Mouse (Mus musculus) heart, postnatal 0 days (tissue): ENCODE data around the gene C2cd2. TPM values are rescaled to one million over a fixed set of nuclear protein-coding genes. Genes with fewer than 3 reads are reported as not detected.

ENCODE experiments used
- ATAC-seq: fragments of 200-750 bp; cut with Nextera tagmentation; 2 replicates; pipeline ENCODE4 v1.8.0; 2017; ENCODE audit warnings: low read depth, moderate number of reproducible peaks, moderate library complexity; ENCODE audit not compliant: insufficient read depth
- DNase-seq: peaks from one replicate; pipeline ENCODE4 v3.0.0-alpha.2; 2016; ENCODE audit warnings: low spot score
- H3K27ac ChIP-seq: fragments of 300-500 bp; sonication (generic); 2 replicates; pipeline ENCODE4 v1.5.1; 2014; ENCODE audit warnings: low read depth, mild to moderate bottlenecking
- H3K27me3 ChIP-seq: fragments of 300-500 bp; sonication (generic); 2 replicates; pipeline ENCODE4 v1.6.1; 2014; ENCODE audit warnings: low read length, mixed read lengths; ENCODE audit not compliant: control insufficient read depth, insufficient read depth
- H3K36me3 ChIP-seq: fragments of 300-500 bp; sonication (generic); replicated peaks from 2 replicates; pipeline ENCODE4 v1.6.1; 2014; ENCODE audit warnings: low read length, mixed read lengths; ENCODE audit not compliant: control insufficient read depth, insufficient read depth
- H3K4me1 ChIP-seq: fragments of 300-500 bp; sonication (generic); 2 replicates; pipeline ENCODE4 v1.6.1; 2014; ENCODE audit warnings: antibody characterized with exemption; ENCODE audit not compliant: control insufficient read depth, insufficient read depth
- H3K4me2 ChIP-seq: fragments of 300-500 bp; sonication (generic); 2 replicates; pipeline ENCODE4 v1.6.1; 2014; ENCODE audit warnings: low read depth, mild to moderate bottlenecking, low read length, moderate library complexity
- H3K4me3 ChIP-seq: fragments of 300-500 bp; sonication (generic); 2 replicates; pipeline ENCODE4 v1.5.1; 2014; ENCODE audit warnings: low read depth, low read length
- H3K9ac ChIP-seq: fragments of 300-500 bp; sonication (generic); replicated peaks from 2 replicates; pipeline ENCODE4 v1.6.1; 2014; ENCODE audit warnings: low read depth, low read length, mixed read lengths
- H3K9me3 ChIP-seq: fragments of 300-500 bp; sonication (generic); replicated peaks from 2 replicates; pipeline ENCODE4 v1.6.1; 2016; ENCODE audit warnings: low read length; ENCODE audit not compliant: control insufficient read depth
- CTCF ChIP-seq: IDR thresholded peaks from 2 replicates; pipeline ENCODE4 v1.5.1; 2016; ENCODE audit warnings: antibody characterized with exemption, control low read depth, low read depth
- EP300 ChIP-seq: IDR thresholded peaks from 2 replicates; pipeline ENCODE4 v1.6.1; 2016; ENCODE audit warnings: antibody characterized with exemption, low read depth
- WGBS: fragments of 180-500 bp; shearing (Covaris S2); extraction: QIAGEN DNeasy Blood & Tissue Kit; methylation state at CpG from one replicate; pipeline ENCODE4 v1.1.7; 2014; 5-methylcytosine and 5-hydroxymethylcytosine counted together
- polyA plus RNA-seq: library from polyadenylated mRNA; unstranded; fragments of >200 nt; fragmentation: Nextera tagmentation; extraction: Ambion mirVana; gene quantifications from 2 replicates; pipeline ENCODE4 v1.2.1, GENCODE M21; 2015
- total RNA-seq: library from RNA; depleted of rRNA; stranded (reverse); fragments of >200 nt; gene quantifications from 2 replicates; pipeline ENCODE4 v1.2.3, GENCODE M21; 2014; ENCODE audit warnings: low replicate concordance

C2cd2 gene
- total and polyA plus RNA-seq, 2 experiments from 2014 or later = 9.2 to 12.7 TPM

DNA sequence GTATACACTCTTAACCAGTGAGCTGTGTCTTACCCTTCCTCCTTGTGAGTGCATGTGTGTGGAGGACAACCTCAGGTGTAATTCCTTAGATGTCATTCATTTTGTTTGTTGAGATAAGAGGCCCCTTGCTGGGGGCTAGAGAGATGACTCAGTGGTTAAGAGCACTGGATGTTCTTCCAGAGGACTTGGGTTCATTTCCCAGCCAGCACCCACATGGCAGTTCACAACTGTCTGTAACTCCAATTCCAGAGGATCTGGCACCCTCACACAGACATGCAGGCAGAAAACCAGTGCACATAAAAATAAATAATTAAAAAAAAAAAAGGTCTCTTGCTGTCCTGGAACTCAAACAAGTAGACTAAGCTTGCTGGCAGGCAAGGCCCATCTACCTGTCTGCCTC, 20.6 kb downstream of the C2cd2 start:
- DNase-seq = no peak
- ATAC-seq = no peak
- Histone ChIP-seq H3K4me3 (no peak overlapping the region), H3K4me1 (no peaks in the 10 kb centered on the region), H3K9ac (no peak overlapping the region), H3K27me3 (no peaks in the 10 kb centered on the region), H3K4me2 (no peak overlapping the region), H3K9me3 (no peaks in the 10 kb centered on the region), H3K27ac (no peak overlapping the region), H3K36me3 (0 out of 2 replicates have a peak, but pooled peaks cover 10% of the 10 kb centered on the region)
- no peak for TF ChIP-seq EP300
- no peak for TF ChIP-seq CTCF

DNA sequence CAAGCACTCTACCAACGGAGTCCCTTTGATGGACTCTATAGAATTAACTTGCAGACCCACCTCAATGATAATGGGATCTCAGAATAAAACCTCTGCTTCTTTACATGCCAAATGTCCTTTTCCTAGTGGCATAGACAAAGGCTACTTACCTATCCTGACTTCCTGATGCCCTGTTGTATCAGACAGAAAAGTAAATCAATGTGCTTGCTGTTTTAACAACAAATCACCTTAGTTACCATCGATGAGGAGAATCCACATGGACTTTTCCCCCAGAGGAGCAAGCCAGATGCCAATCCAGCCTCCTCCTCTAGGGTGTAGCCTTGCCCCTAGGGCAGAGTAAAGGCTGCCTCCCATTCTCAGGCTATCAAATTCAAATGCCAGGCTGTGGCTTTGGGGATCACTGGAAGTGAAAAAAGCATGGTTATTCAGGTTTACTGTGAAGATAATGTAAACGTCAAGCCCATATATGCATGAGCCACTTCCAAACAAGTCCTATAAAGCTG, 21.9 kb downstream of the C2cd2 start:
- DNase-seq (no peak), ATAC-seq (no peak)
- Histone ChIP-seq H3K27ac (no peak overlapping the region), H3K9me3 (no peaks in the 10 kb centered on the region), H3K9ac (no peak overlapping the region), H3K27me3 (no peaks in the 10 kb centered on the region), H3K4me3 (no peak overlapping the region), H3K36me3 (0 out of 2 replicates have a peak, but pooled peaks cover 8% of the 10 kb centered on the region), H3K4me1 (no peaks in the 10 kb centered on the region), H3K4me2 (no peak overlapping the region)
- WGBS = 91% methylated on average over 3 of the region's 3 CpGs
- TF ChIP-seq EP300 = no peak
- TF ChIP-seq CTCF = no peak

GRCm38 (mm10) chr16:97935815-97936214, 26.6 kb downstream of the C2cd2 start:
- ATAC-seq (no peak), DNase-seq (no peak)
- H3K9ac ChIP-seq = no peak overlapping the region
- no peak overlapping the region for H3K4me2 ChIP-seq
- no peak overlapping the region for H3K4me3 ChIP-seq
- 85% methylated on average over 3 of the region's 3 CpGs for WGBS
- H3K27ac ChIP-seq = no peak overlapping the region
- H3K4me1 ChIP-seq = no peaks in the 10 kb centered on the region
- no peaks in the 10 kb centered on the region for H3K9me3 ChIP-seq
- no peaks in the 10 kb centered on the region for H3K36me3 ChIP-seq
- H3K27me3 ChIP-seq = no peaks in the 10 kb centered on the region
- no peak for TF ChIP-seq EP300
- TF ChIP-seq CTCF = no peak

DNA sequence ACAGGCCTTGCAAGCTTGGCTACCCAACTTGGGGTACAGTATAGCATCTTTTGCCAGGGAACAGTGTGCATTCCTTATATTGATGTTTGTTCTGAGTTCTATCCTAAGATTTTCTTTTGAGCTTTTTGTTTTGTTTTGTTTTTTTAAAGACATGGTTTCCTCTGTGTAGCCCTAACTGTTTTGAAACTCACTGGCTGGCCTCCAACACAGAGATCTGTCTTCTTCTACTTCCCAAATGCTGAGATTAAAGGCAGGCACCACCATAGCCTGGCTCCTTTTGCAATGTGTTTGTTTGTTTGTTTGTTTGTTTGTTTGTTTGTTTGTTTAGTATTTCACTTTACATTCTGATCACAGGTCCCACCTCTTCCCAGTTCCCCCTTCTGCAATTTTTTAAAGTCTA, 32.2 kb downstream of the C2cd2 start:
- no peaks in the 10 kb centered on the region for H3K36me3 ChIP-seq
- H3K9ac ChIP-seq = no peak overlapping the region
- no peaks in the 10 kb centered on the region for H3K9me3 ChIP-seq
- no peak overlapping the region for H3K27ac ChIP-seq
- no peaks in the 10 kb centered on the region; the same call in 1 of the 2 replicates for H3K4me1 ChIP-seq
- no peak for ATAC-seq
- DNase-seq = no peak
- H3K27me3 ChIP-seq = no peaks in the 10 kb centered on the region
- TF ChIP-seq CTCF = no peak
- TF ChIP-seq EP300 = no peak
- no peak overlapping the region for H3K4me2 ChIP-seq
- H3K4me3 ChIP-seq = no peak overlapping the region

GRCm38 (mm10) chr16:97929520-97929919, 32.9 kb downstream of the C2cd2 start:
- ATAC-seq (no peak), DNase-seq (no peak)
- no peaks in the 10 kb centered on the region for H3K36me3 ChIP-seq
- H3K27me3 ChIP-seq = no peaks in the 10 kb centered on the region
- H3K9ac ChIP-seq = no peak overlapping the region
- no peak overlapping the region for H3K27ac ChIP-seq
- no peak overlapping the region for H3K4me2 ChIP-seq
- H3K4me3 ChIP-seq = no peak overlapping the region
- H3K9me3 ChIP-seq = no peaks in the 10 kb centered on the region
- TF ChIP-seq EP300 = no peak
- no peak for TF ChIP-seq CTCF
- no peaks in the 10 kb centered on the region; the same call in 1 of the 2 replicates for H3K4me1 ChIP-seq
- 50% methylated on average over 1 of the region's 1 CpGs for WGBS

DNA sequence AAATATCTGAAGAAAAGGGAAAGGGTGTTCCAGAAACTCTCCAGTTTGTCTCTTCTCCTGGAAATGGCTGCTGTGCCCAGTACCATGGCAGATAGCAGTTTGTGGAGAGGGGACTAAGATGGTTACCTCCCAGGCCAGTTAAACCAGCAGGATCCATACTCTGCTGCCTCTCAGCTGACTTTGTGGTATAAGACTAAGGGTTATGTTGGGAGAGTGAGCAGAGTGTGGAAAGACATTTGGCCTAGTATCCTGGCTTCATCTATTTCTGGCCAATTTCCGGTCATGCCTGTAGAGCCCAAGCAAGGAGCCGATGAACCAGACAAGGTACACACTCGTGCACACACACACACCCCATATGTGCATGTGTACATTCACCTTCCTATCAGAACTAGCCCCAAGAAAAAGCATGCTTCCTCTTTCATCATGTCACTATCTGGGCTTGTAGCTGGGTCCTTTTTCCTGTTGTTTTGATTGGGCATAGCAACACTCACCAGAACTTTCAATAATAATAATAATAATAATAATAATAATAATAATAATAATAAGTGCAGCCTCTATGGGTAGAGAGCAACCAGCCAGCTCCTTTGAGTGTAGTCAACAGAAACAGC, 35.0 kb downstream of the C2cd2 start:
- Histone ChIP-seq H3K4me1 (peaks cover 4% of the 10 kb centered on the region), H3K4me3 (no peak overlapping the region), H3K9me3 (no peaks in the 10 kb centered on the region), H3K4me2 (no peak overlapping the region), H3K27ac (no peak overlapping the region), H3K9ac (no peak overlapping the region), H3K36me3 (no peaks in the 10 kb centered on the region), H3K27me3 (no peaks in the 10 kb centered on the region)
- TF ChIP-seq CTCF (no peak), EP300 (no peak)
- WGBS = 53% methylated on average over 3 of the region's 3 CpGs
- ATAC-seq (no peak), DNase-seq (no peak)
